In genomic region chr3:142765778-142766165, GRCm38 (mm10) we compare ENCODE assay signal across 8 mouse cellular contexts. TPM values are rescaled to one million over a fixed set of nuclear protein-coding genes. Genes with fewer than 3 reads are reported as not detected.
DNase-seq lines count a peak whose midpoint lies in the region; ATAC-seq and TF ChIP-seq lines count a peak whose summit lies in the region.

No protein-coding gene starts in this region.

- no peak overlapping the region for H3K27ac ChIP-seq in lung, embryonic 14.5 days (ENCODE audit: low read depth)
- peak overlapping the region; percentile 91; the same call in 1 of the 2 replicates for H3K27ac ChIP-seq in embryonic facial prominence, embryonic 13.5 days
- no peak overlapping the region for H3K27ac ChIP-seq in limb, embryonic 11.5 days (replicated peaks; ENCODE audit: low read depth, low read length)

- no peaks in the 10 kb centered on the region for H3K4me1 ChIP-seq in lung, embryonic 14.5 days (ENCODE audit: insufficient read depth)
- H3K4me1 ChIP-seq in embryonic facial prominence, embryonic 13.5 days = peaks cover 14% of the 10 kb centered on the region
- no peaks in the 10 kb centered on the region for H3K4me1 ChIP-seq in limb, embryonic 11.5 days (ENCODE audit: control insufficient read depth, insufficient read depth, low read length)

- no peak for ATAC-seq in lung, embryonic 14.5 days (ENCODE audit: insufficient read depth)
- no peak for ATAC-seq in embryonic facial prominence, embryonic 13.5 days (ENCODE audit: insufficient number of reproducible peaks, insufficient read depth, low FRiP score, low TSS enrichment, low read depth)
- ATAC-seq in limb, embryonic 11.5 days (ENCODE audit: insufficient number of reproducible peaks, low FRiP score, low TSS enrichment, low read depth) = no peak
- ATAC-seq in frontal cortex, adult (ENCODE audit: low TSS enrichment) = no peak

- peak overlapping the region; percentile 87 for H3K4me2 ChIP-seq in lung, embryonic 14.5 days
- H3K4me2 ChIP-seq in embryonic facial prominence, embryonic 13.5 days = peak overlapping the region; percentile 84
- peak overlapping the region; percentile 68 for H3K4me2 ChIP-seq in limb, embryonic 11.5 days (ENCODE audit: low read depth, severe bottlenecking)

- no peaks in the 10 kb centered on the region for H3K36me3 ChIP-seq in lung, embryonic 14.5 days (ENCODE audit: insufficient read depth)
- H3K36me3 ChIP-seq in embryonic facial prominence, embryonic 13.5 days = no peaks in the 10 kb centered on the region
- H3K36me3 ChIP-seq in limb, embryonic 11.5 days (ENCODE audit: control insufficient read depth, insufficient read depth, low read length) = no peaks in the 10 kb centered on the region
- no peaks in the 10 kb centered on the region for H3K36me3 ChIP-seq in splenic B cell, adult 2 months (ENCODE audit: control insufficient read depth, insufficient read depth, low read length, poor library complexity, severe bottlenecking)

- H3K4me3 ChIP-seq in lung, embryonic 14.5 days (ENCODE audit: low read depth, low read length) = peak overlapping the region; percentile 92
- peak overlapping the region; percentile 89 for H3K4me3 ChIP-seq in embryonic facial prominence, embryonic 13.5 days
- peak overlapping the region; percentile 84 for H3K4me3 ChIP-seq in limb, embryonic 11.5 days (ENCODE audit: low read depth, low read length)

- no peaks in the 10 kb centered on the region for H3K9me3 ChIP-seq in lung, embryonic 14.5 days (ENCODE audit: low read depth, low read length)
- H3K9me3 ChIP-seq in embryonic facial prominence, embryonic 13.5 days = no peaks in the 10 kb centered on the region
- no peaks in the 10 kb centered on the region for H3K9me3 ChIP-seq in limb, embryonic 11.5 days (ENCODE audit: control insufficient read depth, low read length)

- no peaks in the 10 kb centered on the region for H3K27me3 ChIP-seq in lung, embryonic 14.5 days (ENCODE audit: insufficient read depth, low read length)
- no peaks in the 10 kb centered on the region for H3K27me3 ChIP-seq in embryonic facial prominence, embryonic 13.5 days
- no peaks in the 10 kb centered on the region for H3K27me3 ChIP-seq in limb, embryonic 11.5 days (ENCODE audit: control insufficient read depth, insufficient read depth, low read length)
- H3K27me3 ChIP-seq in splenic B cell, adult 2 months (ENCODE audit: control insufficient read depth, insufficient read depth, low read length, poor library complexity, severe bottlenecking) = no peaks in the 10 kb centered on the region

- 11% methylated on average over 10 of the region's 10 CpGs for WGBS in lung, embryonic 14.5 days
- 18% methylated on average over 10 of the region's 10 CpGs for WGBS in embryonic facial prominence, embryonic 13.5 days
- WGBS in limb, embryonic 11.5 days = 27% methylated on average over 10 of the region's 10 CpGs

- peak; percentile 41 for DNase-seq in lung, embryonic 14.5 days
- DNase-seq in lung, postnatal 36 days = no peak
- DNase-seq in limb, embryonic 11.5 days (ENCODE audit: low spot score) = no peak
- DNase-seq in splenic B cell, adult 2 months (ENCODE audit: low read depth, low spot score) = peak; percentile 51
- no peak for DNase-seq in left cerebral cortex, adult 11 months (ENCODE audit: low spot score)
- no peak for DNase-seq in gastrocnemius, adult 8-10 months (ENCODE audit: low spot score in 2 of 2)

- peak overlapping the region; percentile 95 for H3K9ac ChIP-seq in lung, embryonic 14.5 days
- peak overlapping the region; percentile 95 for H3K9ac ChIP-seq in embryonic facial prominence, embryonic 13.5 days
- H3K9ac ChIP-seq in limb, embryonic 11.5 days (ENCODE audit: low read length) = peak overlapping the region; percentile 92

- TF ChIP-seq CTCF in lung, embryonic 14.5 days (IDR thresholded peaks at IDR 0.05; ENCODE audit: low read depth) = no peak

RNA-seq across cellular contexts. Expression of gene Gtf2b, which starts 0.9 kb away (rescaled TPM):
- 81.7 and 85.3 TPM in 2 replicates for polyA plus RNA-seq in lung, embryonic 14.5 days (2014; fragmentation: Nextera tagmentation; extraction: Ambion mirVana)
- 85.4 and 97.0 TPM in 2 replicates for polyA plus RNA-seq in embryonic facial prominence, embryonic 13.5 days (2015; fragmentation: Nextera tagmentation; extraction: Ambion mirVana)
- polyA plus RNA-seq in limb, embryonic 11.5 days (2014; fragmentation: Nextera tagmentation; extraction: Ambion mirVana) = 97.4 and 101 TPM in 2 replicates
- 10 to 100 TPM; 12.9 to 14.9 (median 13.2) TPM for total RNA-seq in gastrocnemius, adult 8-10 months (2022)

Comparison
In these comparisons a context has a peak if more than half of its experiments do, and no peak if none do; other contexts are left out.
1. DNase-seq: peak in lung, embryonic 14.5 days (single experiment) and splenic B cell, adult 2 months (single experiment); none in lung, postnatal 36 days (single experiment), limb, embryonic 11.5 days (single experiment), left cerebral cortex, adult 11 months (single experiment) and gastrocnemius, adult 8-10 months (0 of 2).
2. Peak in every context shown above with its lines, with median percentiles within 50 percentile points of each other: H3K4me2 ChIP-seq, H3K4me3 ChIP-seq and H3K9ac ChIP-seq.